Mouse (Mus musculus): ENCODE results near the gene Ndufs5. TPM values are rescaled to one million over a fixed set of nuclear protein-coding genes. Genes with fewer than 3 reads are reported as not detected.

Ndufs5 gene
- total and polyA plus RNA-seq, 3 experiments, result 155 to 230 TPM; not detected in 1

- H3K9me3 ChIP-seq (replicated peaks; ENCODE audit: insufficient read depth, low read length), result no peaks in the 10 kb centered on the region
- no peak overlapping the region for H3K27ac ChIP-seq (ENCODE audit: control insufficient read depth, low read depth, low read length)
- no peaks in the 10 kb centered on the region for H3K4me1 ChIP-seq (ENCODE audit: control insufficient read depth in 1 of 2, insufficient read depth in 2 of 2, low read length in 2 of 2)
- no peak for DNase-seq (ENCODE audit: low read depth, low spot score)
- no peak overlapping the region for H3K9ac ChIP-seq (ENCODE audit: control insufficient read depth, low read depth, low read length, poor library complexity, severe bottlenecking)
- no peaks in the 10 kb centered on the region for H3K79me2 ChIP-seq (ENCODE audit: control insufficient read depth, insufficient read depth, low read length, poor library complexity)
- no peak overlapping the region for H3K4me3 ChIP-seq (ENCODE audit: control insufficient read depth in 1 of 2, insufficient read depth in 1 of 2, low read depth in 2 of 2, low read length in 2 of 2)
- H3K27me3 ChIP-seq (ENCODE audit: control insufficient read depth in 1 of 2, insufficient read depth in 2 of 2, low read length in 2 of 2), result peaks cover 1 to 3% of the 10 kb centered on the region in 2 experiments
- H3K36me3 ChIP-seq (ENCODE audit: control insufficient read depth in 1 of 2, insufficient read depth in 2 of 2, low read length in 2 of 2), result no peaks in the 10 kb centered on the region
- TF ChIP-seq ZNF384 (IDR thresholded peaks at IDR 0.05; ENCODE audit: low read depth, low read length) (no peak), MAZ (IDR thresholded peaks at IDR 0.05; ENCODE audit: low read depth, low read length) (no peak), SMC3 (IDR thresholded peaks at IDR 0.05; ENCODE audit: low read depth, low read length) (no peak)
These were observed 32.3 kb downstream of the Ndufs5 start for GRCm38 (mm10) chr4:123685506-123686242.

- H3K27ac ChIP-seq (ENCODE audit: control insufficient read depth, low read depth, low read length), result no peak overlapping the region
- no peaks in the 10 kb centered on the region for H3K9me3 ChIP-seq (replicated peaks; ENCODE audit: insufficient read depth, low read length)
- H3K79me2 ChIP-seq (ENCODE audit: control insufficient read depth, insufficient read depth, low read length, poor library complexity), result no peaks in the 10 kb centered on the region
- no peak overlapping the region for H3K9ac ChIP-seq (ENCODE audit: control insufficient read depth, low read depth, low read length, poor library complexity, severe bottlenecking)
- no peaks in the 10 kb centered on the region for H3K4me1 ChIP-seq (ENCODE audit: control insufficient read depth in 1 of 2, insufficient read depth in 2 of 2, low read length in 2 of 2)
- no peak overlapping the region for H3K4me3 ChIP-seq (ENCODE audit: control insufficient read depth in 1 of 2, insufficient read depth in 1 of 2, low read depth in 2 of 2, low read length in 2 of 2)
- H3K27me3 ChIP-seq (ENCODE audit: control insufficient read depth in 1 of 2, insufficient read depth in 2 of 2, low read length in 2 of 2), result peaks cover 1 to 3% of the 10 kb centered on the region in 2 experiments
- no peaks in the 10 kb centered on the region for H3K36me3 ChIP-seq (ENCODE audit: control insufficient read depth in 1 of 2, insufficient read depth in 2 of 2, low read length in 2 of 2)
- no peak for TF ChIP-seq ZC3H11A (IDR thresholded peaks at IDR 0.05; ENCODE audit: low read depth, low read length)
- no peak for TF ChIP-seq MXI1 (IDR thresholded peaks at IDR 0.05; ENCODE audit: low read depth, low read length)
- no peak for TF ChIP-seq RCOR1 (IDR thresholded peaks at IDR 0.05; ENCODE audit: low read depth, low read length)
- no peak for TF ChIP-seq CTCF (IDR thresholded peaks at IDR 0.05 in 2 of 3, conservative IDR thresholded peaks at IDR 0.05 in 1 of 3; ENCODE audit: control insufficient read depth in 1 of 3, insufficient read depth in 1 of 3, low read depth in 2 of 3, low read length in 3 of 3, poor library complexity in 1 of 3, severe bottlenecking in 1 of 3)
- TF ChIP-seq GATA1 (IDR thresholded peaks at IDR 0.05; ENCODE audit: low read depth, low read length), result no peak
- TF ChIP-seq MAX (IDR thresholded peaks at IDR 0.05; ENCODE audit: low read length), result no peak
- TF ChIP-seq E2F4 (IDR thresholded peaks at IDR 0.05; ENCODE audit: borderline replicate concordance, low read depth, low read length), result no peak
- no peak for TF ChIP-seq UBTF (IDR thresholded peaks at IDR 0.05; ENCODE audit: borderline replicate concordance, insufficient read depth, low read depth, low read length)
- no peak for TF ChIP-seq MEF2A (IDR thresholded peaks at IDR 0.05; ENCODE audit: extremely low read depth, insufficient replicate concordance, low read depth, low read length, poor library complexity, severe bottlenecking)
- TF ChIP-seq USF2 (IDR thresholded peaks at IDR 0.05; ENCODE audit: borderline replicate concordance in 1 of 2, insufficient read depth in 1 of 2, low read depth in 1 of 2, low read length in 2 of 2), result no peak
- no peak for TF ChIP-seq POLR2A (IDR thresholded peaks at IDR 0.05; ENCODE audit: control insufficient read depth in 1 of 2, insufficient read depth in 1 of 2, low read depth in 1 of 2, low read length in 2 of 2, poor library complexity in 1 of 2)
- TF ChIP-seq KAT2A (conservative IDR thresholded peaks at IDR 0.05; ENCODE audit: low read depth, low read length), result no peak
- TF ChIP-seq EP300 (IDR thresholded peaks at IDR 0.05; ENCODE audit: low read depth in 1 of 2, low read length in 2 of 2), result no peak
- no peak for TF ChIP-seq CHD2 (IDR thresholded peaks at IDR 0.05; ENCODE audit: low read length)
- TF ChIP-seq ZKSCAN1 (IDR thresholded peaks at IDR 0.05; ENCODE audit: low read depth, low read length), result no peak
- DNase-seq (ENCODE audit: low read depth, low spot score), result no peak
These were observed 33.0 kb downstream of the Ndufs5 start for GRCm38 (mm10) chr4:123685046-123685445.

Data from MEL (cell line).